Comparison of ENCODE assay signal across 10 mouse cellular contexts in genomic region chr9:63982937-63983632, GRCm38 (mm10). TPM values are rescaled to one million over a fixed set of nuclear protein-coding genes. Genes with fewer than 3 reads are reported as not detected.
DNase-seq lines count a peak whose midpoint lies in the region; ATAC-seq and TF ChIP-seq lines count a peak whose summit lies in the region.
"Had no signal": no experiment of that assay in that cellular context is flagged by ENCODE, and none has a peak within 500 bp of the region (broad histone marks: within the 10 kb centered on the region; RNA-seq: fewer than 3 reads in every experiment).

No protein-coding gene starts in this region.

- H3K27me3 ChIP-seq in forebrain, postnatal 0 days (ENCODE audit: insufficient read depth, low read length), result no peaks in the 10 kb centered on the region
- H3K27me3 ChIP-seq in forebrain, embryonic 13.5 days, result no peaks in the 10 kb centered on the region
- no peaks in the 10 kb centered on the region for H3K27me3 ChIP-seq in lung, embryonic 14.5 days (ENCODE audit: insufficient read depth, low read length)
- no peaks in the 10 kb centered on the region for H3K27me3 ChIP-seq in embryonic facial prominence, embryonic 15.5 days
- no peaks in the 10 kb centered on the region for H3K27me3 ChIP-seq in forebrain, embryonic 12.5 days

- ATAC-seq in forebrain, postnatal 0 days, result no peak
- ATAC-seq in forebrain, embryonic 13.5 days, result no peak
- ATAC-seq in lung, embryonic 14.5 days (ENCODE audit: insufficient read depth), result no peak
- no peak for ATAC-seq in embryonic facial prominence, embryonic 15.5 days (ENCODE audit: insufficient number of reproducible peaks, low FRiP score, low TSS enrichment, low read depth)
- ATAC-seq in forebrain, embryonic 12.5 days (ENCODE audit: low FRiP score), result no peak

- H3K4me2 ChIP-seq in forebrain, postnatal 0 days (ENCODE audit: low read depth), result no peak overlapping the region
- no peak overlapping the region for H3K4me2 ChIP-seq in forebrain, embryonic 13.5 days
- no peak overlapping the region for H3K4me2 ChIP-seq in lung, embryonic 14.5 days
- H3K4me2 ChIP-seq in embryonic facial prominence, embryonic 15.5 days (replicated peaks), result no peak overlapping the region
- no peak overlapping the region for H3K4me2 ChIP-seq in forebrain, embryonic 12.5 days

- DNase-seq in forebrain, postnatal 0 days, result no peak
- DNase-seq in lung, embryonic 14.5 days, result no peak
- no peak for DNase-seq in lung, adult 18-20 months
- DNase-seq in thymus, postnatal 25 days, result peak; percentile 12
- DNase-seq in cerebellum, adult 11-12 months, result no peak
- DNase-seq: cerebellum, postnatal 10 days; gastrocnemius, postnatal 36 days had no signal

- 79% methylated on average over 12 of the region's 12 CpGs for WGBS in forebrain, postnatal 0 days
- WGBS in forebrain, embryonic 13.5 days, result 82% methylated on average over 12 of the region's 12 CpGs
- 74% methylated on average over 12 of the region's 12 CpGs for WGBS in lung, embryonic 14.5 days
- 81% methylated on average over 12 of the region's 12 CpGs for WGBS in embryonic facial prominence, embryonic 15.5 days
- 72% methylated on average over 12 of the region's 12 CpGs for WGBS in forebrain, embryonic 12.5 days

- no peak overlapping the region for H3K4me3 ChIP-seq in forebrain, postnatal 0 days (ENCODE audit: low read depth, low read length)
- H3K4me3 ChIP-seq in forebrain, embryonic 13.5 days, result no peak overlapping the region
- no peak overlapping the region for H3K4me3 ChIP-seq in lung, embryonic 14.5 days (ENCODE audit: low read depth, low read length)
- H3K4me3 ChIP-seq in embryonic facial prominence, embryonic 15.5 days (replicated peaks), result no peak overlapping the region
- H3K4me3 ChIP-seq in forebrain, embryonic 12.5 days (replicated peaks), result no peak overlapping the region

- peak; percentile 57 for TF ChIP-seq CTCF in forebrain, postnatal 0 days (IDR thresholded peaks at IDR 0.05; ENCODE audit: low read depth)
- peak; percentile 68 for TF ChIP-seq CTCF in lung, embryonic 14.5 days (IDR thresholded peaks at IDR 0.05; ENCODE audit: low read depth)

- no peak overlapping the region for H3K9ac ChIP-seq in forebrain, postnatal 0 days
- no peak overlapping the region for H3K9ac ChIP-seq in forebrain, embryonic 13.5 days
- no peak overlapping the region for H3K9ac ChIP-seq in lung, embryonic 14.5 days
- H3K9ac ChIP-seq in embryonic facial prominence, embryonic 15.5 days, result no peak overlapping the region
- no peak overlapping the region for H3K9ac ChIP-seq in forebrain, embryonic 12.5 days

- H3K27ac ChIP-seq in forebrain, postnatal 0 days (ENCODE audit: low read depth, low read length), result no peak overlapping the region
- no peak overlapping the region for H3K27ac ChIP-seq in forebrain, embryonic 13.5 days
- H3K27ac ChIP-seq in lung, embryonic 14.5 days (ENCODE audit: low read depth), result peak overlapping the region; percentile 78; the same call in 1 of the 2 replicates
- H3K27ac ChIP-seq in embryonic facial prominence, embryonic 15.5 days (replicated peaks), result peak overlapping the region; percentile 3; the same call in 1 of the 2 replicates
- H3K27ac ChIP-seq in forebrain, embryonic 12.5 days, result no peak overlapping the region

- no peaks in the 10 kb centered on the region for H3K9me3 ChIP-seq in forebrain, postnatal 0 days (ENCODE audit: low read length)
- no peaks in the 10 kb centered on the region for H3K9me3 ChIP-seq in forebrain, embryonic 13.5 days (replicated peaks)
- H3K9me3 ChIP-seq in lung, embryonic 14.5 days (ENCODE audit: low read depth, low read length), result no peaks in the 10 kb centered on the region
- H3K9me3 ChIP-seq in embryonic facial prominence, embryonic 15.5 days (replicated peaks), result no peaks in the 10 kb centered on the region
- H3K9me3 ChIP-seq in forebrain, embryonic 12.5 days, result no peaks in the 10 kb centered on the region

- peaks cover 9% of the 10 kb centered on the region; the same call in 1 of the 2 replicates for H3K4me1 ChIP-seq in forebrain, postnatal 0 days (ENCODE audit: insufficient read depth)
- peaks cover 37% of the 10 kb centered on the region for H3K4me1 ChIP-seq in forebrain, embryonic 13.5 days
- peaks cover 43% of the 10 kb centered on the region for H3K4me1 ChIP-seq in lung, embryonic 14.5 days (ENCODE audit: insufficient read depth)
- peaks cover 90% of the 10 kb centered on the region for H3K4me1 ChIP-seq in embryonic facial prominence, embryonic 15.5 days
- H3K4me1 ChIP-seq in forebrain, embryonic 12.5 days, result peaks cover 34% of the 10 kb centered on the region

- H3K36me3 ChIP-seq in forebrain, postnatal 0 days (ENCODE audit: insufficient read depth), result no peaks in the 10 kb centered on the region
- H3K36me3 ChIP-seq in forebrain, embryonic 13.5 days (ENCODE audit: poor library complexity, severe bottlenecking), result no peaks in the 10 kb centered on the region
- peaks cover 29% of the 10 kb centered on the region for H3K36me3 ChIP-seq in lung, embryonic 14.5 days (ENCODE audit: insufficient read depth)
- H3K36me3 ChIP-seq in embryonic facial prominence, embryonic 15.5 days, result peaks cover 5% of the 10 kb centered on the region; the same call in 1 of the 2 replicates
- no peaks in the 10 kb centered on the region for H3K36me3 ChIP-seq in forebrain, embryonic 12.5 days (replicated peaks)

RNA-seq across cellular contexts. Expression of gene Smad6, which starts 38.8 kb away (rescaled TPM):
- 4.5 and 7.5 TPM in 2 replicates for total RNA-seq in forebrain, postnatal 0 days (2014; rRNA removed)
- 1.4 and 1.5 TPM in 2 replicates for polyA plus RNA-seq in forebrain, postnatal 0 days (2015; fragmentation: Nextera tagmentation; extraction: Ambion mirVana)
- polyA plus RNA-seq in forebrain, embryonic 13.5 days (2015; fragmentation: Nextera tagmentation; extraction: Ambion mirVana), result 1.6 and 1.7 TPM in 2 replicates
- polyA plus RNA-seq in lung, embryonic 14.5 days (2014; fragmentation: Nextera tagmentation; extraction: Ambion mirVana), result 13.6 and 15.3 TPM in 2 replicates
- 12.8 and 15.5 TPM in 2 replicates for polyA plus RNA-seq in embryonic facial prominence, embryonic 15.5 days (2015; fragmentation: Nextera tagmentation; extraction: Ambion mirVana)
- polyA plus RNA-seq in forebrain, embryonic 12.5 days (2016; fragmentation: Nextera tagmentation; extraction: Ambion mirVana), result 5.2 and 6.5 TPM in 2 replicates

Comparison
In these comparisons a context has a peak if more than half of its experiments do, and no peak if none do; other contexts are left out.
1. H3K27ac ChIP-seq: peak in lung, embryonic 14.5 days (single experiment) and embryonic facial prominence, embryonic 15.5 days (single experiment); none in forebrain, postnatal 0 days (single experiment), forebrain, embryonic 13.5 days (single experiment) and forebrain, embryonic 12.5 days (single experiment).